Mouse (Mus musculus): ENCODE data around the gene Ugdh.
"Not testable (repeated sequence)": the region's sequence is repeated elsewhere in the genome, so short reads cannot be mapped to it uniquely, and the experiment has no call there.

The Ugdh gene

DNA sequence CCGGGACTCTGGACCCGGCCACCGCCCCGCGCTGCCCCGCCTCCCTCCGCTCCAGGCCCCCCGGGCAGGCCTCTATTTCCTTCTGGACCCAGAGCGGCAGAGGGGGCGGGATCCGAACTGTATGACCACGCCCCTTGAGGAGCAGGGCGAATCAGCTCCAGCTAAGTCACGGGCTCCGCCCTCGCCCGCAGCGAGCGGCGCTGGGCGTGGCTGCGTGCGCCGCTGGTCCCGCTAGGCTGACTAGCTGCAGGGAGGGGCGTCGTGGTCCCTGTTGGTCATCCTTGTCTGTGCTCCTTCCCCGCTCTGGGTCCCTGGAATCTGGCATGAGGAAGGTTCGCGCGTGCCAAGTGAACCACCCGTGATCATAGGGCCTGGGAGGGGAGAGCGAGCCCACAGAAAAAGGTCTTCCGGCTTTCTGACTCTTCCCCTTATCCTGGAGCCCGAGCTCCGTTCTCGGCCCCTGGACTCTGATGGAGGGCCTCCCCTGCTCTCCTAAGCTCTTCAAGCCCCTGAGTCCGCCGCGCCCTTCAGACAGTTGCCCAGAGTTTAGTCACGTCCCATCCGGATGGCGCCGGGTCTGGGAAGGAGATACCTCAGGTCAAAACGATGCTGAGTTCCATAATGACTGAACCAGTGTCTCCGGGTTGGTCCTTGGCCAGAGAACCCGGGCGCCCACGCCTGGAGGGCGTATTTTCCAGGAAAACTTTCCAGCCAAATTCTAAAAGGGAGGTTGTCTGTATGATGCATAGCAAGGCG is at the start of gene Ugdh:
Gene Ugdh, minus strand, starts transcription at position 144 of the 756 bp plus-strand sequence.
- DNase-seq, result peak; percentile 98

DNA sequence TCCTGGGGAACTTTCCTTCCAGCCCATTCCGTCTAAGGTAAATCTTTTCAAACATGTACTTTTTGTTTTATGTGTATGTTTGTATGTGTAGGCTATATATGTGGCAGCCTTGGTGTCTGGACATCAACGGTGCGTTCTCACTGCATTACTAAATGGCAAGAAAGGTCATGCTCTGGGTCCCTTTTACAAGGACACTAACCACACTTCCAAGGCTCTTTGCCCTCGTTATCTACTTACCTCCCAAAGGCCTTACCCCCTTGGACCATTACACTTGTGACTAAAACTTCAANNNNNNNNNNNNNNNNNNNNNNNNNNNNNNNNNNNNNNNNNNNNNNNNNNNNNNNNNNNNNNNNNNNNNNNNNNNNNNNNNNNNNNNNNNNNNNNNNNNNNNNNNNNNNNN is 47.2 kb upstream of the Ugdh start:
- no peak for DNase-seq

DNA sequence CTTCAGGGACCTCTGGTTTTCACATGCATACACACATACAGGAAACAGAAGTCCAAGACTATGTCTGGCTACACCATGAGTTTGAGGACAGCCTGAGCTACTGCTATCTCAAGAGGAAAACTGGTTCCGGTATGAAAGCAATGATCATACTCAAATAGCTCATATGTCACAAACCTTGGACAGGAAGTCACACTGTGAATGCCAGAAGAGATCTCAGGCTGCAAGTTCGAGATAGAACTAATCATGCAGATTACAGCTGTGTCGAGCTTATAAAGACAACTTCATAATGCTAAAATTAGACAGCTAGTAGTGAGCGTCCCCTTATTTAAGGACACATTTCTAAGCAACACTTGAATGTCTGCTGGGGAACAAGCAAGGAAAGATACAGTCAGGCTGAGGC is 44.8 kb upstream of the Ugdh start:
- DNase-seq, result no peak

DNA sequence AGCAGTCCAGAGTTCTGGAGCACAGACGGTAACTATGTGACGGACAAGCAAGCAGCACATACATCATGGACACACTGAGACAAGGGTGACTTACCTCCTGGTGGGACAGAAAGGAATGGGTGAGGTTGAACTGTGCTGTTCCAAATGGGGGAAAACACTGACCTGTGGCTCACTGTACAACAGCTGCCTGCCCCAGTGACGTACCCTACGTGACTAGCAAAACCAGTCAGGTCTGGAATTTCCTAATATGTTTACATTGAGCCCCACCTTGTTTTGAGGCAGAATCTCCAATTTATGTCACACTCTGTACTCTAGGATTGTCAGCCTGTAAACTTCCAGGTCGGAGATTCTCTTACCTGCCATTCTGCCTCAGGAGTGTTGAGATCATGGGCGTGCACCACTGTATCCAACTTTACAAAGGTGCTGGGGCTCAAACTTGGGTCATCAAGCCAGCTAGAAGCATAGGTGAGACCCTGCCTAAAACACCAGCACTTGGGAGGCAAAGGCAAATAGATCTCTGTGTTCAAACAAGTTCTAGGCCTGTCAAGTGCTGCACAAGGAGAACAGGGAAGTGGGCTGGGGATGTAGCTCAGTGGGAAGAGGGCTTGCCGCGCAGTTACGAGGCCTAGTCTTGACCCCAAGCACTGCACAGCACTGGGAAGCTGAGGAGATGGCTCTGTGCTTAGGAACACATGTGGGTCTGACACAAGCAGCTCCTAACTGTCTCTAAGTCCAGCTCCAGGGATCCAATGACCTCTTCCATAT is 44.1 kb upstream of the Ugdh start:
- DNase-seq, result no peak

DNA sequence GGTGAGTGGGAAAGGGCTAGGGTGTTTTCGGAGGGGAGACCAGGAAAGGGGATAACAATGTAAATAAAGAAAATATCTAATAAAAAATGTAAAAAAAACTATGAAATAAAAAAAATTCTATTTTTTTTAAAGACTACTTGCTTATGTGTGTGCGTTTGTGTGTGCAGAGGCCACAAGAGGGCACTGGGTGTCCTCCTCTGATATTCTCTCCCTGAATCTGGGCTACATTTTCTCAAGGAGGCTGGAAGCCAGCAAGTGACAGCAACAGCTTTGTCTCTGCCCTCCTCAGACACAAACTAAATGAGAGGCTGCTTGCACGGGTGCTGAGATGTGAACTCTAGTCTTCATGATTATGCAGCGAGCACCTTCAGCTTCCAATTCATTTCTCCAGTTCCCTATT is 42.5 kb upstream of the Ugdh start:
- peak; percentile 45 for DNase-seq

DNA sequence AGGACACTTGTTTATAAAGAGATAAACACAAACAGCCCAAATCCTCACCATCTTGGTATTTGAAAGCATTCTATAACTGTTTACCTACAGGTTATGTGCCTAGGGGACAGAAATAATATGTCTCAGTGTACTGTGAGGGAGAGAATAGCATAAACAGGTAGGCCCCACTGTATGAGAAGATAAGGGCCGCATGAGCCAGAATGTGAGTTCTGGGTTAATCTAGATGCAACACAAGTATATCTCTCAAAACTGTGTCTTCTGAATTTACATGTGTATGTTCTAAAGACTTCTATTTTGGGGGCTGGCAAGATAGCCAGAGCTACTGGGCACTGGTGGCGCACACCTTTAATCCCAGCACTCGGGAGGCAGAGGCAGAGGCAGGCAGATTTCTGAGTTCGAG is 41.0 kb upstream of the Ugdh start:
- not testable (repeated sequence) for DNase-seq

DNA sequence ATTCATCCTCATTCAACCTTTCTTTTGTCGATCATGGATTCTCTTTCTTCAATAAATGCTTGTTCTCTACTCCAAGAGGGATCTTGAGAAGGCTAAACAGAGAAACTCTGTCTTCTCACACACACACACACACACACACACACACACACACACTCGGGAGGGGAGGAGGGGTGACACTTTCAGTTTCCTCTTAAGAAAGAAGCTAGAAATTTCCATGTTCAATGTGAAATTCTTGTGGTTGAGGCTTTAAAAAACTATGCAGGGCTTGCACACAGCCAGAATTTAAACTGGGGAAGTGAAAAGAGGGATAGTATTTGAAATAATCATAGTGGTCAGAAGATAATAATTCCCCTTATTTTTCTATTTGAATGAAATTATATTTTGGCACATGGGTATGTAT is 40.1 kb upstream of the Ugdh start:
- no peak for DNase-seq

DNA sequence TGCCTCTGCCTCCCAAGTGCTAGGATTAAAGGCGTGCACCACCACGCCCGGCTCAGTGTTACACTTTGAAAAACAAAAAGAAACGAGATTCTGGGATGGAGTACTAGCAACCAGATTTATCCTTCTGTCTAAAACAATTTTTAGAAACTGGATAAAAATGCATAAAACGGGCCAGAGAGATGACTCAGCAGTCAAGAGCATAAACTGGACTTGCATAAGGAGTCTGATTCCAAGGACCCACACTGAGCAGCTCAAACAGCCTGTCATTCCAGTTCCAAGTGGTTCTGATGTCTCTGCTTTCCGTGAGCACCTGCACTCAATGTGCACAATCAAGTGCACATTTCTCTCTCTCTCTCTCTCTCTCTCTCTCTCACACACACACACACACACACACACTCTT is 34.0 kb upstream of the Ugdh start:
- peak; percentile 69 for DNase-seq

DNA sequence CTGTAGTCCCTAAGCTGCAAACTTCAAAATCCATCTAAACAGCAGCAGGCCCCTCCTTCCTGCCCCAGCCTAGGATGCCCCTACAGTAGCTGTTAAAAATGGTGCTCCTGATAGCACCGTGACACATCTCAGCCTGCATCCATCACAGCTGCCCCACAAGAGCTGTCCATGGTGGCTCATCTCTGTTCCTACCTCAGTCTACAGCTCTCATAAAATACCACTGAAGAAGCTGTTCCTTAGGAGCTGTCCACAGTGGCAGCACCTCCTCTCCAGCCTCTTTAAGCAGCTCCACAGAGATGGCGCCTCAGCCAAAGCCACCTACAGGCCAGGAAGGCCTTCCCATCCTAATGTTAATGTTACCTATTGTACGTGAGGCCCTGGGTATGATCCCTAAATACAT is 31.2 kb upstream of the Ugdh start:
- DNase-seq, result no peak

DNA sequence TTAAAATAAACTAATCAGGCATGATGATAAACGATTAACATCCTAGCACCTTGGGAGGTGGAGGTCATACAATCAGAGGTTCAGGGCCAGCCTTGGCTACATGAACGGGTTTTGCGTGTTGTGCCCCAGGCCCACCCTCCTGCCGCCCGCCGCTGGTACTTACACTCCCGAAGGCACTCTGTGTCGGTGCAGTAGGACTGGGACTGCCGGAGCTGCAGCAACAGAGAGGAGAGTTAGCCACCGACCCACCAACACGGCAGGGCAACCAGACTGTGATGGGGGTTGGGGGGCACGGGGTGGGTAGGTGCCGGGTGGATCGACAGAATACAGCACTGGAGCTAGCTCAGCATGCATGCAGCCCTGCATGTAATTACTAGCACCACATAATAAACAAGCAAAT is 24.6 kb upstream of the Ugdh start:
- no peak for DNase-seq

DNA sequence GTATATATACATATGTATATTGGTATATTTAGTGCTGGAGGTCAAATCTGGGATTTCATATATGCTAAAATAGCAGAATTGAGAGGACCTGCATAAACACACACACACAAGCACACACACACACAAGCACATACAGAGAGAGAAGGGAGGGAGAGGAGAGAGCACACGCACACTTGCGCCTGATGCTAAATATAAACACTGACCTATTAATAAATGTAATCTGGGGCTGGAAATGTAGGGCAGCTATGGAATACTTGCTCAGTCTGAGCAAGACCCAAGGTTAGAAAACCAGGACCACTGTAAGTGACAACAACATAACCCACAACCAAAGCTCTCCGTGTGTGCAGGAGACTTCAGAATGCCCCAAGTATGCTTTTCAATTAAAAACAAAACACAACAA is 23.7 kb upstream of the Ugdh start:
- no peak for DNase-seq

DNA sequence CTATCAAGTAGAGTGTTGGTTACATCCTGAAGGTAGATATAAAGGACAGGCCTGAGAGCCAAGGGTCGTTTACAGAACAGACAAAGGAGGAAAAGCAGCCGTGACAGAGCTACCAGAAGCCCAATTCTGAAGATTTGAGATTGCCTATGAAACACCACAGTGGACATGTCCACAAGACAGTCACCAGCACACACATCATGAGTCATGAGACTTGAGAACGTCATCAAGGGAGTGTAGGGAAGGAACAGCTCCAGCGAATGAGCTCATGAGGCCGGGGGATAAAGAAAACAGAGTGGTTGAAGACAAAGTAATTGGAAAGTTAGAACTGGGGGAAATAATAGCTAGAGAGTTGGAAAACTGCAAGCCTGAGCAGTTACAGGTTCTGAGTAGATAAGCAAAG is 22.1 kb upstream of the Ugdh start:
- DNase-seq, result no peak

DNA sequence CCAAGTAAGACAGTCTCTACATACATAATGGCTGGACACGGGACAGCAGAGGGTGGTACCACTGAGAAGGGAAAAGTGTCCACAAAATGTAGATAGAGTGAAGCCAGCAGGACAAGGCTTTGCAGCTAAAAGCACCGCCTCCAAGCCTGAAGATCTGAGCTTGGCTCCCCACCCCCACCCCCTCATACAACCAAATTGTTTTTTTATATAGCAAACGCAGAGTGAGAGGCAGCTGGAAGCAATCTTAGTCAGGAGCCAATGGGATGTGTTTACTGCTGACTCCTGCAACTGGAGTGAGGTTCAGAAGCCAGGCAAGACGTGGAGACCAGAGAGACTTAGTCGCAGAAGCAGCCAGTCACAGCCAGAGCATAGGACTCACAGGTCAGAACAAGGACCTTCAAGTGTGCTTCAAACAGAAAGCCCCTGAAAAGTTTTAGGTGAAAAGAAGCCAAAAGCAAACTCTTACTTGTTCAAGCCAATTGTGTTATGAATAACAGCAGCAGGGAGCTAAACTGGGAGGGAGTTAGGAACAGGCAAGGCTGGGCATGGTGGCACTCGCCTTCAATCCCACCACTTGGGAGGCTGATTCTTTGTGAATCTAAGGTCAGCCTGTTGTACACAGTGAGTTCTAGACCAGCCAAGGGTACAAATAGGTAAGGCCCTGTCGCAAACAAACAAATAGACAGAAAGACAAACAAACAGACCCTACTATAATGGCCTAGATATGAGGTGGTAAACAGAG is 21.5 kb upstream of the Ugdh start:
- DNase-seq, result no peak

DNA sequence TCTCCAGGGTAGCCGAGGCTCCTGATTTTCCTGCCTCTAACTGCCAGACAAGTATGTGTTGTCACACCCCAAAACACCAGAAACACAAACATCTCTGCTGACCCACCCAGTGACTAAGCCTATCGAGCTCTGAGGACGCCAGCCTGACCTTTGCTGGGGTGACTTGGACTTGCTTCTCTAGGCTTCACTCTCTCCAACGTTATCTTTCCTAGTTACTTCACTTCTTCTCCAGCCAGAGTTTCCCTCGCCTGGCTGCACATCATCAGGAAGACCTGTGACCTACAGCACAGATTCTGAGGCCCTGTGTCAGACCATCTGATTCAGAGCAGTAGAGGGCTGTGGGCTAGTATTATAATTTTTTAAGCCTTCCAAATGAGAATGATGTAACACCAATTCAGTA is 19.0 kb upstream of the Ugdh start:
- DNase-seq, result no peak

DNA sequence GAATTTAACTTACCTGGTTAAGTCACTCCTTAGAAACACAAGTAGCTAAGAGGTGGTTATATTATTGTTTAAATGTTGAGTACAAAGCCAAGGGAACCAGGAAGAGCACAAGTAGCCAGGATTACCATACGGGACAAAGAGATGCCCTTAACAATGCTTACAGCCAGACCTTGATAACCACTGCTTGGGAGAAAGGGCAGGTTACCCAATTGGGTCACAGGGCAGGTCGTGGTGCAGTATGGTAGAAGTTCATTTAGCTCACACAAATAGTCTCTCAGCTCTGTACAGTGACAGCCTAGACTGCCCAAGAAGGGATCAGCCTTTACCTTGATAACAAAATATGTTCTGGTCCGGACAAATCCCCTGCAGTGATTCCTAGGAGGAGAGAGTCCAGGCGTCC is 13.2 kb upstream of the Ugdh start:
- DNase-seq, result no peak

DNA sequence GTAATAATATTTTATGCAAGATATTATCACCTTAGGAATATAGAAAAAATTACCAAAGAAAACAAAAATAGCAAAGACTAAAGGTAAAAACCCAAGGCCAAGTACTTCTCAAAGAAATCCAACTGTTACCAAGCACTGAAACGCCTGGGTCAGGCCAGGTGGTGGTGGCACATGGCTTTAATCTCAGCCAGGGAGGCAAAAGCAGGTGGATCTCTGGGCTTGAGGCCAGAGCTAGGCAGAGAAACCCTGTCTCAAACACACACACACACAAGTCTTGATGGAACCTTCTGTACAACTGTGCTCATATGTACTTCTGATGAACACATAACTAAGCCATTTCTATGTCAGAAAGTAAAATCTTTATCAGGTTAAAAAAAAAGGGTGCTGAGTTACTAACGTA is 12.1 kb upstream of the Ugdh start:
- peak; percentile 90 for DNase-seq

DNA sequence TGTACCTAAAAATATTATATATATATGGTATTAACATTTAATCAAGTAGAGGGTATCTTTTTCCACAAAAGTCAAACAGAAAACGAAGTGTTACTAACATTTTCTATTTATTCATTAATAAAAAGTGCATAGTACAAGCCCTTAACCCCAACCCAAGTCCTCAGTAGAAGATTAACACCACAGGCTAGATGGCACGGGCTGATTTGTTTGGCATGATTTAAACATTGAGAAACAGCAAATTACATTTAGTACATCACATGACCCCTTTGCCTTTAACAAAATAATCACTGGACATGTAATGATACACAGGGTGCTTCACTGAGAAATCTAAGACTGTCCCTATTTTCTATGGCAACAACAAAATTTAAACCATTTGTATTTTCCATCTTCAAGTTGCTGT is 11.0 kb upstream of the Ugdh start:
- DNase-seq, result no peak

DNA sequence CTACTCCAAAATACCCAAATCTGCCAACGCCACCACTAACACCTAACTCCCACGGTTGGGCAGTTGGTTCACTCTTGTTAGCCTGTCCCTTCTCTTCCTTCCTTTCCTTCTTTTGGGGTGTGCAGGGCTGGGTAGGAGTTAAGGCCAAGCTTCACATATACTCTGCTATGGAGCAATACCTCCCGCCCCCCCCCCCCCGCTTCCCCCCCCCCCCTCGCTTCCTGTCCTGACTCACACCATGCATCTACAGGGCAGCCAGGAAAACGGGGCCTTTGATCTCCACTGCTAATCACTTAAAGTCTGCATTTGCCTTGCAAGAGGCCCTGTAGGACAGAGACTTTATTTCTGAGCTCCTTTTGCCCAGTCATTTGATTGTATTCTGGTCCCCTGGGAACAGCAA is 9.2 kb upstream of the Ugdh start:
- DNase-seq, result no peak

DNA sequence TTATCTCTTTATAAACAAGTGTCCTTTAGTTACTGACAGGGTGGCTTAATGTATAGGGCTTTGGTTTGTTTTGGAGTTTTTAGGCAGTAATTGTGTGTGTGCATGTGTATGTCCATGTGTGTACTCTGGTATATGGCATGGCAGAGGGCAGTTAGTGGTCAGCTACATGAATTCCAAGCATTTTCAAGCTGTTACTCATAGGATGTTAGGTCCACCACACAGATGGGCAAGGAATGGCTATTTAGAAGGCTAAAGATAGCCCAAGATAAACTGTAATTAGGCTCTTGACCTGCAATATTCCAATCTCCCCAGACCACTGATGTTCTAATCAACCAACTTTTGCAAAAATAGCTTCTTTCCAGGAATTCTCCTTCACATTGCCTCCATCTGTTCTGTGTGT is 2.3 kb upstream of the Ugdh start:
- DNase-seq, result no peak

DNA sequence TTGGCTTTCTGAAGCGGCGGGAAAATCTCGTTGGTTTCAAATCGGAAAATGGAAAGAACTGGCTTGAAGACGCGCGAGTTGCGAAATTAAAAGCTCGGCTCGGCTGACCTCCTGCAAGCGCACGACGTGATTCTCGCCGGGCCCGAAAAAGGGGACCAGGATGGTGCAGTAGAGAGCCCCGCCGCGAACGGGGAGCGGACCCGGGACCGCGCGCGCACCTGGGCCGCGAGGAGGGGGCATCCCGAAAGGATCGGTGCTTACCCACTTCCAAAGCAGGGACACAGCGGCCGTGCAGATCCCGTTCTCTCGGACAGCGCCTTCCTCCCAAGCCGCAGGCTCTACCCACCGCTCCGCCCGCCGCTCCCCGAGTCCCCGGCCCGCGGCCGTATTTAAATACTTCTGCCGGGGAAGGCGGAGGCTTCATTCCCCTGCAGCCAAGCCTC is 365 bp downstream of the Ugdh start:
- DNase-seq, result no peak

DNA sequence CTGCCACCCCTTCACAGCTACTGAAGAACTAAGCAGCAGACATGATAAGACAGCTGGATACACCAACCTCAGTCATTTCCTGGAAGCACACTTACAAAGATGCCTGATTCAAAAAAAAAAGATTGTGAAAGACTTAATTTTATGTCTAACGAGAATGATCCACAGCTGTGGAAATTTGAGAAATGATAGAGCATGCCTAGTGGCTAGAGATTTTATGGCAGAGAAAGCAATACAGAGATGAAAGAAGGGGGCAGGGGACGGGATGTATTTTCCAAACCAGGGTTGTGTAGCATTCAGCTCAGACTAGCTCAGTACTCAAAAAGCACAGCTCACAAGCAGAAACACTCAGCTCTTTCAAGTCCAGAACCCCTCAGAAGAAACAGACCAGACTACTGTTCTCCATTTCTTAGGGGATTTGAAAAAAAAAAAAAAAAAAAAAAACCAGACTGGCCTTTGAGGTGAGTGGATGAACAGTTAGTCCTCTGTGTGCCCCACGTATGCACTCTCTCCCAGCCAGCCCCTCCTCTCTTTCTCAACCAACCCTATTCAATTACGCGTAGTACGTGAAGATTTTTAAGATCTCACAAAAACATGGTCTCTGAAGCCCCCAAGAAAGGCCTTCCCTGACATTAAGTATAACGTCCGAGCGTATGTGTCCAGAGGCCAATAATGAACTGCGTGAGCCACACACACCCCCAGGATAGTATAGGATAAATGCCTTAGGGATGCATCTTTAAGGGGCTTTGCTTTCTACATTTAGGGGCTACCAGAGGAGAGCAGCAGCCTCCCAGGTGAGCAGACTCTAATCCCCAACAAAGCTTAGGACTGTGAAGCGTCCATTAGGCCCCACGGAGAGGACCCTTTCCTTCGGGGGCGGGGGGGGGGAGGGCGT is 1.0 kb downstream of the Ugdh start:
- DNase-seq, result peak; percentile 41

DNA sequence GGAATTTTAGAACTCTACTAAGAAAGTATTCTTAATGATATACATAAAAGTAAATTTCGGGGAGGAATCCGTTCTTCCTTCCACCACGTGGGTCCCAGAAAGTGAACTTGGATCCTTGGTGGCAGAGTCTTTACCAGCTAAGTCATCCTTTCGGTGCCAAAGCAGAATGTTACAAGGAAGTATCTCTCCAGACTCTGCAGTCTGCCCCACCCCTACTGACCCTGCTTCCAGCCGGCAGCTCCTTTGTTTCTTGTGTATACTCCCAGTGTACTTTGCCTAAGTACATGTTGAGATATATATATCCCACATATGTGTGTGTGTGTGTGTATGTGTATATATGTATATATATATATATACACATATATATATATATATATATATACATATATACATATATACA is 6.3 kb downstream of the Ugdh start:
- DNase-seq, result no peak

DNA sequence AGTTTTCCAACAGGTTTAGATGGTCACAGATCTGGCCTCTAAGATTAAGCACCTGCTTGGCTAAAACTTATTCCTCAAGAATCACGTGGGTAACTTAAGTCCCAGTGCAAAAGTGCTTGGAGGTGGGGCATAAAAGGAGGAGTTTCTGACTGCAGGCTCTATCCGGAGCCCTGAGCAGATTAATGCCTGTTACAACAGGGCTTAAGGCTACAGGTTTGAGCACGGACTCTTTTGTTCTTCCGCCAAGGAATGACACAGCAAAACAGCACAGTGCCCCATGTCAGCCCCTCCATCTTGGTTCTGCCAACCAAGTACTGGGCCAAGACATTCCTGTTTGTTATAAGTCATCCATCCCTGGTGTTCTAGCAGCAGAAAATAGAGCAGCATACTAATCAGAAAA is 7.4 kb downstream of the Ugdh start:
- no peak for DNase-seq

All from cerebellum, adult 9-10 months (tissue).